Mouse (Mus musculus): ENCODE measurements around the gene 6030445D17Rik. TPM values are rescaled to one million over a fixed set of nuclear protein-coding genes. Genes with fewer than 3 reads are reported as not detected.

6030445D17Rik gene
- polyA plus RNA-seq, 1 experiment, result 0.16 TPM

DNA sequence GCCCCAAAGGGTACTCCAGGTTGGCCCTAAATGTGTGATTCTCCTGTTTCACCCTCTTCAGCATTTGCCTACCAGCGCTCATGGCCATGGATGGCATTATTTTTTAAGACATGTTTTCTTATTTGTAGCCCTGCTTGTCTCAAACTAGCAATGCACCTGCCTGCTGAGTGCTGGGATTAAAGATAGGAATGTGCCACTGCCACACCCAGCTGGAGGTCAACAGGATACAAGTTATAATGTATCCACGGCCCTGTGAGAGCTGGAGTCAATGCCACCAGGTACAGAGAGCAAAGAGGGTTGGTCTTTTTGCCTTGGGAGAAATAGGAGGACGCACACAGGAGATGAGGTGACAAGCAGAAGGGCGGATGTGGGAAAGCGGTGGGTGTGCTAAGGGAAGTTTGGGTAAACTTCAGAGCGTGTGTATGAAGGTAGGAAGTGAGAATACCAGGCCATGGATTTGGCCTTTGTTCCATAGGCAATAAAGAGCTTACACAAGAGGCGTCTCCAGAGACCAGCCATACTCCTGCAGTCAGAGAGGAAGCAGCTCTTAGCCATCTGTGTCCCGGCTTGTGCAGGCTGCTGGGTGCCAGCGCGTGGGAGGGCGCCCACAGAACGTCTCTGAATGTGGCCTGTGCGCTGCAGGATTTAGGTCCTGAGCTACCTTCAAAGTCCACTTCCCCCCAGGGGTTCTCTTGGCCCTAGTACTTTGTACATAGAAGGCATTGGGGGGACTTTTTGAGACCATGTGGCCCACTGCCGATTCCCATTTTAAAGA, 6.7 kb downstream of the 6030445D17Rik start:
- Histone ChIP-seq H3K4me3 (ENCODE audit: extremely low read depth, insufficient read depth, insufficient read length) (no peak overlapping the region), H3K36me3 (ENCODE audit: control insufficient read depth, insufficient read depth, low read length) (no peaks in the 10 kb centered on the region), H3K4me1 (ENCODE audit: control insufficient read depth, insufficient read depth, insufficient read length) (peaks cover 8% of the 10 kb centered on the region), H3K27me3 (ENCODE audit: control insufficient read depth, insufficient read depth, low read length) (peaks cover 16% of the 10 kb centered on the region), H3K27ac (ENCODE audit: insufficient read depth, low read length) (no peak overlapping the region)
- no peak for DNase-seq (ENCODE audit: low read depth in 1 of 2, low spot score in 2 of 2)
- TF ChIP-seq CTCF (IDR thresholded peaks at IDR 0.05; ENCODE audit: extremely low read depth, insufficient read depth, insufficient read length, insufficient replicate concordance), result no peak
- TF ChIP-seq POLR2A (IDR thresholded peaks at IDR 0.05; ENCODE audit: low read depth, low read length), result no peak
- WGBS, result 51% methylated on average over 14 of the region's 14 CpGs

DNA sequence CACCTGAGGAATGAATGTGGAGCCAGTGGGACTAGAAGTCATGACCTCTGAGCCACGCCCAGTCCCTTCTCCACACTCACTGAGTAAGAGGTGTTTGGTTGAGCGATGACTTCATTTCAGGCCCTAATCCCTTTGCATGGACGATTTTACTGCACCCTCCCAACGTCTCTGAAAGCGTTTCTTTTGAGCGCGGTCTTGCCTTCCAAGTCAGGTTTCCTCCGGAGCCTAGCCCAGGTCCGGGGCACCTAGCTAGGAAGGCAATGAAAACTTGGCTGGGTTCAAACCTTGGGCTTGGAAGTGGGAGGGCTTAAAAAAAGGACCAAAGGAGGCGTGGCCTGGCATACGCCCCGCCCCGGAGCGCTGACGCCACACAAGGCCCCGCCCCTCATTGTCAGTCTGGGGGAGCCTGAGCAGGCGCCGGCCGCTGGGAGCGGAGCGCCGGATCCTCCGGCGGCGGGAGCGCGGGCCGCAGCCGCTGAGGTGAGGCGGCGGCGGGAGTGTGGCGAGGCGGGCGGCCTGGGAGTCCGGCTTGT, 7.4 kb downstream of the 6030445D17Rik start, which contains the start of gene Luzp1:
Gene Luzp1, plus strand, starts transcription at position 391 of the 533 bp plus-strand sequence.
- WGBS, result 5% methylated on average over 36 of the region's 36 CpGs
- H3K36me3 ChIP-seq (ENCODE audit: control insufficient read depth, insufficient read depth, low read length), result no peaks in the 10 kb centered on the region
- peaks cover 16% of the 10 kb centered on the region for H3K27me3 ChIP-seq (ENCODE audit: control insufficient read depth, insufficient read depth, low read length)
- TF ChIP-seq POLR2A (IDR thresholded peaks at IDR 0.05; ENCODE audit: low read depth, low read length) (no peak), CTCF (IDR thresholded peaks at IDR 0.05; ENCODE audit: extremely low read depth, insufficient read depth, insufficient read length, insufficient replicate concordance) (no peak)
- H3K27ac ChIP-seq (ENCODE audit: insufficient read depth, low read length), result peak within 1 kb of the TSS; percentile 60; the same call in 1 of the 2 replicates
- H3K4me1 ChIP-seq (ENCODE audit: control insufficient read depth, insufficient read depth, insufficient read length), result peaks cover 5% of the 10 kb centered on the region
- H3K4me3 ChIP-seq (ENCODE audit: extremely low read depth, insufficient read depth, insufficient read length), result peak within 1 kb of the TSS; percentile 74
- peak; percentile 62 to 79 for DNase-seq (ENCODE audit: low read depth in 1 of 2, low spot score in 2 of 2)

DNA sequence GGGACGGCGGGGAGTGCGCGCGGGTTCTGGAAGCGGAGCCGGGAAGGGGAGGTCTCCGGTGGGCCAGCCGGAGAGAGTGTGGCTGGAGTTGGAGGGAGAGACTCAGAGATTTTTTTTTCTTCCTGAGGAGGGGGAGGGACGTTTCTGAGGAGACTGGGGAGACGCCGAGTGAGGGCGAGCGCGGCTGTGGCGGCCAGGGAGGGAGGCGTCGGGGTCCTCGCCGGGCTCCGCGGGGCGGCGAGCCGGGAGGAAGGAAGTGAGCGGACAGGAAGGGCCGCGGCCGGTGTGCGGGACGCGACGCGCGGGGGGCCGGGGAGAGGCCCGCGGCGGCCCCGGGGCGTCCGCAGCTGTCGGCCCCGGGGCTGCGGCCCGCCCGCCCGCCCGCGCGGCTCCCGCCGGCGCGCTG, 7.9 kb downstream of the 6030445D17Rik start:
- DNase-seq (ENCODE audit: low read depth in 1 of 2, low spot score in 2 of 2), result no peak
- H3K27me3 ChIP-seq (ENCODE audit: control insufficient read depth, insufficient read depth, low read length), result peaks cover 16% of the 10 kb centered on the region

DNA sequence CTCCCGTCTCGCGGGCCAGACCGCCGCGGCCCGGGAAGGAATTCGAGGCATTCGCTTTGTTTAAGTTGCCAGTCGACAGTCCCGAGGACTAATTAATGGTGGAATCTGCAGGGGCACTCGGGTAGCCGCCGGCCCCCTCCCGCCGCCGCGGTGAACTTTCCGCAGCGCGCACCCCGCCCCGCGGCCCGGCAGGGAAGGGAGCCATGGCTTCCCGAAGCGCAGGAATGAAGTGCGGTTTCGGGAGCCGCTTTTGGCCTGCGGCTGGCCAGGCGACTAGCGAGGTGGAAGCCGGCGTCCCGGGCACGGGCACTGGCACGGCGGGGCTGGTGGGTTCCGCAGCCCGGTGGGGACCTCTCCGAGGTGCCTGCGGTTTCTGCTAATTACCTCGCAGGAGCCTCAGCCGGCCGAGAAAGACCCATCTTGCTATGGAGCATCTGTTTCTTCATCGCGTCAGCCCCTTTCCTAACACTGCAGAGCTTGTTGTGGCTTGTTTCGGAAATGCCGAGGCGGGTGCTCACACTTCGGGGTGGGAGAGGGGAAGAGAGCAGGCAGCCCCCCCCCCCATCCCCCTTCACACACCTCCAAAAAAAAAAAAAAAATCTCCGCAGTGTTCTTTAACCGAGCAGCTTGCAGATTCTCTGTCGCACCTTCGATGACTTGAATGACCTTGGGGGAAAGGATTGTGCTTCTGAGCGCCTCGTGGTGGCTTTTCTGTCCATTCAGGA, 8.5 kb downstream of the 6030445D17Rik start:
- Histone ChIP-seq H3K27ac (ENCODE audit: insufficient read depth, low read length) (no peak overlapping the region; the same call in 1 of the 2 replicates), H3K4me1 (ENCODE audit: control insufficient read depth, insufficient read depth, insufficient read length) (peaks cover 4% of the 10 kb centered on the region), H3K36me3 (ENCODE audit: control insufficient read depth, insufficient read depth, low read length) (no peaks in the 10 kb centered on the region), H3K27me3 (ENCODE audit: control insufficient read depth, insufficient read depth, low read length) (peaks cover 16% of the 10 kb centered on the region), H3K4me3 (ENCODE audit: extremely low read depth, insufficient read depth, insufficient read length) (peak overlapping the region; percentile 74)
- TF ChIP-seq POLR2A (IDR thresholded peaks at IDR 0.05; ENCODE audit: low read depth, low read length) (no peak), CTCF (IDR thresholded peaks at IDR 0.05; ENCODE audit: extremely low read depth, insufficient read depth, insufficient read length, insufficient replicate concordance) (no peak)
- 2% methylated on average over 56 of the region's 58 CpGs for WGBS
- no peak for DNase-seq (ENCODE audit: low read depth in 1 of 2, low spot score in 2 of 2)

More for the DNA sequence above, 7.9 kb downstream of the 6030445D17Rik start:
- peaks cover 4% of the 10 kb centered on the region for H3K4me1 ChIP-seq (ENCODE audit: control insufficient read depth, insufficient read depth, insufficient read length)
- no peaks in the 10 kb centered on the region for H3K36me3 ChIP-seq (ENCODE audit: control insufficient read depth, insufficient read depth, low read length)
- under 1% methylated on average over 44 of the region's 55 CpGs for WGBS
- peak overlapping the region; percentile 74 for H3K4me3 ChIP-seq (ENCODE audit: extremely low read depth, insufficient read depth, insufficient read length)
- H3K27ac ChIP-seq (ENCODE audit: insufficient read depth, low read length), result peak overlapping the region; percentile 60; the same call in 1 of the 2 replicates
- TF ChIP-seq POLR2A (IDR thresholded peaks at IDR 0.05; ENCODE audit: low read depth, low read length) (no peak), CTCF (IDR thresholded peaks at IDR 0.05; ENCODE audit: extremely low read depth, insufficient read depth, insufficient read length, insufficient replicate concordance) (no peak)

DNA sequence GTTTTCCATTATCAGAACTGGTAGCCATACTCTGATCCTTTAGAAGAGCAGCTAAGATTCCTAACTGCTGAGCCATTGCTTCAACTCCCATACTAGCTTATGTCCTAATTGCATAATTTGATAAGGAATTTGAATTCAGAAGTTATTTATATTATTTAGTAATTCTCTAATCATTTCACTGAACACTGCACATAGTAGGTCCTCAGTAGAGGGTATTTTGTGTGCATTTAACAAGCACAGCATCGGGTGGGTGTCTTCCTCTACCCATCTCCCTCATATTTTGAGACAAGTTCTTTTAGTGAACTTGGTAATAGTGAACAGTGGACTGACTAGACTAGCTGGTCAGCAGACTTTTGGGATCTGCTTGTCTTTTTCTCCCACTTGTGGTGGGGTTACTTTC, 14.6 kb downstream of the 6030445D17Rik start:
- Histone ChIP-seq H3K4me3 (ENCODE audit: extremely low read depth, insufficient read depth, insufficient read length) (no peak overlapping the region), H3K36me3 (ENCODE audit: control insufficient read depth, insufficient read depth, low read length) (no peaks in the 10 kb centered on the region), H3K27me3 (ENCODE audit: control insufficient read depth, insufficient read depth, low read length) (no peaks in the 10 kb centered on the region), H3K27ac (ENCODE audit: insufficient read depth, low read length) (no peak overlapping the region), H3K4me1 (ENCODE audit: control insufficient read depth, insufficient read depth, insufficient read length) (no peaks in the 10 kb centered on the region)
- no peak for TF ChIP-seq POLR2A (IDR thresholded peaks at IDR 0.05; ENCODE audit: low read depth, low read length)
- no peak for TF ChIP-seq CTCF (IDR thresholded peaks at IDR 0.05; ENCODE audit: extremely low read depth, insufficient read depth, insufficient read length, insufficient replicate concordance)
- no peak for DNase-seq (ENCODE audit: low read depth in 1 of 2, low spot score in 2 of 2)
- WGBS, result 89% methylated on average over 1 of the region's 1 CpGs

DNA sequence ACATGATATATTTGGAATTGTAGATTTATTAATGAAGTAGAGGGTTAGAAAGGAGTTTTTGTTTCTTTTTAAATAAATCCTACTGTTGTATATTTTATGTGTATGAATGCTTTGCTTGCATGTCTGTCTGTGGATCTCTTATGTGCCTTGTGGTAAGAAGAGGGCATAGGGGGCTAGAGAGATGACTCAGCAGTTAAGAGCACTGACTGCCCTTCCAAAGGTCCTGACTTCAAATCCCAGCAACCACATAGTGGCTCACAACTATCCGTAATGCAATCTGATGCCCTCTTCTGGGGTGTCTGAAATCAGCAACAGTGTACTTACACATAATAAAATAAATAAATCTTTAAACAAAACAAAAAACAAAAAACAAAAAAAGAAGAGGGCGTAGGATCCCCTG, 24.5 kb downstream of the 6030445D17Rik start:
- TF ChIP-seq CTCF (IDR thresholded peaks at IDR 0.05; ENCODE audit: extremely low read depth, insufficient read depth, insufficient read length, insufficient replicate concordance), result no peak
- TF ChIP-seq POLR2A (IDR thresholded peaks at IDR 0.05; ENCODE audit: low read depth, low read length), result no peak
- Histone ChIP-seq H3K36me3 (ENCODE audit: control insufficient read depth, insufficient read depth, low read length) (no peaks in the 10 kb centered on the region), H3K27me3 (ENCODE audit: control insufficient read depth, insufficient read depth, low read length) (no peaks in the 10 kb centered on the region), H3K27ac (ENCODE audit: insufficient read depth, low read length) (no peak overlapping the region), H3K4me3 (ENCODE audit: extremely low read depth, insufficient read depth, insufficient read length) (no peak overlapping the region), H3K4me1 (ENCODE audit: control insufficient read depth, insufficient read depth, insufficient read length) (no peaks in the 10 kb centered on the region)
- 93% methylated on average over 2 of the region's 2 CpGs for WGBS
- no peak for DNase-seq (ENCODE audit: low read depth in 1 of 2, low spot score in 2 of 2)
